Mouse (Mus musculus): ENCODE data around the gene Cpne5. TPM values are rescaled to one million over a fixed set of nuclear protein-coding genes. Genes with fewer than 3 reads are reported as not detected.

Cpne5 gene
- total RNA-seq, 2 experiments from 2014 or later: 67.9 to 81.9 TPM

GRCm38 (mm10) chr17:29176391-29177267 is 61.3 kb downstream of the Cpne5 start:
- intact Hi-C loops (cut with DNase I): loop anchor here (5.0 to 10.0 kb wide), 2 partner anchors 61 to 198 kb away; partner anchors contain the start of gene Cpne5
- DNase-seq: peak; percentile 81

- DNase-seq: no peak
- intact Hi-C loops (cut with DNase I): loop anchor here (5.0 to 10.0 kb wide), 2 partner anchors 62 to 199 kb away; partner anchors contain the start of gene Cpne5
Observed at GRCm38 (mm10) chr17:29175693-29176092, 62.3 kb downstream of the Cpne5 start.

- DNase-seq: peak; percentile 26
- intact Hi-C loops (cut with DNase I): loop anchor here (5.0 to 10.0 kb wide), 2 partner anchors 126 to 202 kb away; no protein-coding TSS in a partner anchor
Observed at GRCm38 (mm10) chr17:29173165-29173564, 64.8 kb downstream of the Cpne5 start.

DNA sequence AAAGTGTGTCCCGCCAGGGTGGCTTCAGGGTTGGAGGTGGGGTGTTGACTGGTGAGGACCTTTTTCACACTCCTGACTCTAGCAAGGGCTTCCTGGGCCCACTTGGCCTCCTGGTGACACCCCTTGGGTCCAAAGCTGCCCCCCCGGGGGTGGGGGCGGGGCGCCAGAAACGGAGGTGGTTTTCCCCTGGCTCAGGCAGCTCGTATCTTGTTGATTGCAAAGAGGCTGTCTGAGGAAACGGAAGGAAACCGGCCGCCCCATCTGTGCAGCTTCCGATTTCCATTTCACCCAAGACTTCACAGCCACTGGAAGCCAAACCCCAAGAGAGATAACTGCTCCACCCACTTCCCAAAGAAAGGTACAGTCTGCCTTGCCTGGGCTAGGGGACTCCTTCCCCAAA is 65.9 kb downstream of the Cpne5 start:
- intact Hi-C loops (cut with DNase I): loop anchor here (5.0 to 10.0 kb wide), 2 partner anchors 125 to 203 kb away; no protein-coding TSS in a partner anchor
- no peak for DNase-seq

DNA sequence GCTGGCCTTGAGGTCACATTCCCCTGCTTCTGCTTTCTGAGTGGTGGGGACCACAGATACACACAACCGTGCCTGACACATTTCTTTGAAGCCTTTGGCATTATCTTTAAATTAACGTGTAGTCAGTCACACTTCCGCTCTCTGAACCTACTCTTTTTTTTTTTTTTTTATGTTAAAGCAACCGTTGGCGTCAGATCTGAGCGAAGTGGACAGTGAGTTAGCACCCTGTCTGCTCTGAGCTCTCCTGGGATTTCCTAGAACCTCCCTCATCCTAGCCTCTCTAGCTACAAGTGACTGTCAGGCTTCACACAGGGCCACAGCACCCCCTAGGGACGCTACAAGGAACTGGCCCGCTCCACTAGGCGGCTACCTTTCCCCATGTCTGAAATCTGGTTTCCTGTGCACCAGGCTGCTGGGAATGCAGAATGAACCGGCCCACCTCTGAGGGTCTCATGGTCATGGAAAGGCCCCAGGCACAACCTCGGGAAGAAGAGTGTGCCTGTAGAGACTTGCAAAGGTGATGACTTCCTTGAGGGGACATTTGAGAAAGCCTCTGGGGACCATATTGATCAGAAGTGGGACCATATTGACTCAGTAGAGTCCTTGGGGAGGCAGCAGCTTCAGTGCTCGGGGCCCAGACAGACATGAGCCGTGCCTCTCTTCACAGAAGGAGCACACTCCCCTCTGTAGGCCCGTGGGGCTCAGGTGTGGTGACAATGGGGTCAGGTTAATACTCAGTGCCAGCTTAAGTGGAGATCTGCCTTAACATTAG is 66.8 kb downstream of the Cpne5 start:
- intact Hi-C loops (cut with DNase I): loop anchor here (5.0 to 10.0 kb wide), 2 partner anchors 124 to 204 kb away; no protein-coding TSS in a partner anchor
- peak; percentile 81 for DNase-seq

- intact Hi-C loops (cut with DNase I): loop anchor here (5.0 to 10.0 kb wide), 2 partner anchors 123 to 204 kb away; no protein-coding TSS in a partner anchor
- no peak for DNase-seq
Observed at GRCm38 (mm10) chr17:29170431-29171000, 67.5 kb downstream of the Cpne5 start.

- intact Hi-C loops (cut with DNase I): no loop called here
- no peak for DNase-seq
Observed at GRCm38 (mm10) chr17:29168996-29169601, 68.9 kb downstream of the Cpne5 start.

DNA sequence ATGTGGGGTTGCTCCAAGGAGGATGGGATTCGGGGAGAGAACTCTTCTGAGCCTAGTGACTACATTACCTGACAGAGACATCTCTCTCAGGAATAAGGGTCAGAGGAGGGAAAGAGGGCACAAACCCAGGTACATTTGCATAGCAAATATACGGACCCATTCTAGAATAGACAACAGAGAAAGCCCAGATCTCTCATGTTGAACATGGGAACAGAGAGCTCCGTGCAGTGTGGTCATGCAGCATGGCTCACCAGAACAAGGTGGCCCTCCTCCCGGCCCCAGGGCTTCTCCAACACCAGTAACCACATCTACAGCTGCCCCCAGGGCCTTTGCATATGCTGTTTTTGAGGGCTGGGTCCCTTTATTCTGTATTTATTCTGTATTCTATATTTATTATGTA is 69.5 kb downstream of the Cpne5 start:
- intact Hi-C loops (cut with DNase I): no loop called here
- DNase-seq: no peak

DNA sequence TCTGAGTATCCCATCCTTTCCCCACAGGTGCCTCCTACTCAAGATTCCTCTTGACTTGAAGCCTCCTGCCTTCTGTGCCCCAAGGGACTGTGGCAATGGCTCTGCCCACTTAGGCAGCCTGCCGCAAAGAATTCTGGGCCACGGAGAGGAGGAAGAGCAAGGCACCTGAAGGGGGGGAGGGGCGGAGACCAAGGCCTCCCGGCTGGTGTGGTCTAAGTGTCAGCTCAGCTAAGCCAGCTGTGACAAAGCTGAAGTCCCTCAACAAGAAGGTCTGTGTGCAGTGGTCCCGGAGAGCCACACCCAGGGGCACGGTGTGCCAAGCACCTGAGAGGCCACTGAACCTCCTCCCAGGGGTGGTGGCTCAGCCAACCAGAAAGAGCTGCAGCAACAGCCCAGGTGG is 70.6 kb downstream of the Cpne5 start:
- intact Hi-C loops (cut with DNase I): no loop called here
- no peak for DNase-seq

DNA sequence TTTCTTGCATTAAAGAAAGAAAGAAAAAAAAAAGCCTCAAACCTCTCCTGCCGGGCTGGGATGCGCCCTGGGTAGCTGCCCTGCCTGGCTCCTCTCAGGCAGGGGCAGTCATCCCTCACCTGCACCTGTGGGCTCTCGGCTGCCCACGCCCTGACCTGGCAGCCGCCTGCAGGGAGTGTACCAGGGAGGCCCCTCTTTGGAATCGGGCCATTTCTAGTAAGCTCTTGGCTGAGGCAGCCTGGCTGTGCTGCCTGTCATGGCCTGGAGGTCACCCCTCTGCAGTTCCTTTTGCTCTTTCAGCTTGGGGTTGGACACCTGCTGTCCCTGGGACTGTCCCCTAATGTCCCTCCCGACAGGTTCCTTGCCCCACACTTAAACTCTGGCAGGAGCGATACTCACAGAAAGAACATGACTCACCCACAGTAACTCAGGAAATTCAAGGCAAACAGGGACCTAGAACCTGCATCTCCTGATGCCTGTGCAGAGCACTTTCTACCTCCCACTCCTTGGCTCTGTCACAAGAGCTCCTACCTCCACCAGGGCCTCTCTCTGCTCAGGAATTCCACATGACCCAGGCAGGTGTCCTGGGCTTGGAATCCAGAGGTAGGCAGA is 71.9 kb downstream of the Cpne5 start:
- no peak for DNase-seq
- intact Hi-C loops (cut with DNase I): no loop called here

DNA sequence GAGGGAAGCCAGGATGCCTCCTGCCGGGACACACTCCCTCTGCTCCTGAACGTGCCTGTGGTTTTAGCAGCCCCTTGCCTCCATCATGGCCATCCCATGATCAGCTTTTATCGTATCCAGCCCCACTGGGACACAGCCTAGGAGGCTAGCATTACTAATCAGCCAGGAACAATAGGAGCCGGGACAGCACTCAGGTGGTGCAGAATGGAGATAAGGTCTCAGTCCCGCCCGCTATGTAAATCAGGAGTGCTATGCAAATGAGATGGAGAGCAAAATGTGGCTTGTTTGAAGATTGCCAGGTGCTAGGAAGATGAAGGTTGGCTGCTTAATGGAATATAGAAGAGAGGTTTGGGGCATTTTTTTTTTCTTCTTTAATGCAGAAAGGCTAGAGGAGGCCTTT is 72.5 kb downstream of the Cpne5 start:
- intact Hi-C loops (cut with DNase I): no loop called here
- no peak for DNase-seq

- intact Hi-C loops (cut with DNase I): no loop called here
- DNase-seq: peak; percentile 32
Observed at GRCm38 (mm10) chr17:29164469-29165111, 73.4 kb downstream of the Cpne5 start.

GRCm38 (mm10) chr17:29162334-29162733 is 75.6 kb downstream of the Cpne5 start:
- no peak for DNase-seq
- intact Hi-C loops (cut with DNase I): no loop called here

DNA sequence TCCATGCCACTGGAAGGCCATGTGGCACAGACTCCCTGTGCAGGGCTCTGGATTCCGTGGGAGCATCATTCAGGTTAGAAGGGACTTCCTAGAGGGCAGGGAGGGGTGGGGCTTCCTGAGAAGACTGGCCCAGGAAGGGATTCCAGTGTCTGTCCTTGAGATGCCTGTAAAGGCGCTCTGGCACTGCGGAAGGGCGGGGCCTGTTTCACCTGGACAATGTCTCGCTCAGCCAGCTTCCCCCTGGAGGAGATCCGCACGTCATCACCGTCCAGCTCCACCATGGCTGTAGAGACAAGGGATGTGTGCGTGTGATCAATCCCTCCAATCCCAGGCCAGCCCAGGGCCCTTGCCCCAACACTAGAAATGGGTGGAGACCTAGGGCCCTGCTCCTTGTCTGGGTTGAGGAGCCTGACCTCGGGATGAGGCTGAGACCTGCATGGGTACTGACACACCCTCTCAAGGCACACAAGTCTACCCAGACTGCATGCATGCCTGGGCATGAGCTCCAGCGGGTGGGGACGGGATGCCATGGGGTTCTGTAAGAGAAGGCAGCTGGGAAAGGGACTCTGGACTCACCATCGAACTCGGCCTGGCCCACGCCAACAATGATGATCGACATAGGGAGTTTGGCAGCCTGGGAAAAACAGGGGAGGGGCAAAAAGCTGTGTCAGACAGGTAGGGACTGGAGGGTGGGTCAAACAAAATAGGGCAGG is 78.1 kb downstream of the Cpne5 start:
- DNase-seq: no peak
- intact Hi-C loops (cut with DNase I): no loop called here

DNA sequence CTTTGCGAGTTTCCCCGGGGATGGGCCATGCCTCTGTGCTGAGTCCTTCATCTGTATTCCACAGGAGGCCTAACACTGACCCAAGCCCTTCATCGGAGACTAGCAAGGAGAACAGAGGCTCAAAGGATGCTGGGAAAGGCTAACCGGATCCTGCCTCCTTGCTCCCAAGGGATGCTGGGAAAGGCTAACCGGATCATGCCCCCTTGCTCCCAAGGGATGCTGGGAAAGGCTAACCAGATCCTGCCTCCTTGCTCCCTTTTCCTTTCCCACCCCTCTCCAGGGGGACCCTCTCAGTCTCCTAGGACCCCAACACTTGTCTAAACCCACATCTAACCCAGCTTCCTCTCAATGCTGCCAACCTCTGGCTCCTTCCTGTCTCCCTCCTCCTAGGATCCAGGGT is 78.6 kb downstream of the Cpne5 start:
- DNase-seq: no peak
- intact Hi-C loops (cut with DNase I): no loop called here

DNA sequence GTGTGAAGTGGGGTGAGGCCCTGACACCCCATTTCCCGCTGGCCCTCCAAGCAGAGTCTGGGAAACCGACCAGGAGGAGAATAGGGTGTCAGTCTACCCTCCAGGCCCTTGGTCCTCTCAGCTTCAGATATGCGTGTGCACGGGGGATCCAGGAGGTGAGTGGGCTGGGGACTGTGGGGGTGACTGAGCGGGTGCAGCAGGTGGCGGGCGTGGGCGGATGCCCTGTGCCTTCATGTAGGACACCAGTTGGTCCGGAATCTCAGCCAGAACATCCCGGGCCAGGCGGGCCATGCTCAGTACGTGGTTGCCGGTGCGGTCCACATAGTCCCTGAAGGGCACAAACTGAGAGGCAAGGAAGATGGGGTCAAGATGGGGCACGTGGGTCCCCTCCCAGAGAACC is 79.1 kb downstream of the Cpne5 start:
- intact Hi-C loops (cut with DNase I): no loop called here
- DNase-seq: no peak

- no peak for DNase-seq
- intact Hi-C loops (cut with DNase I): no loop called here
Observed at GRCm38 (mm10) chr17:29156866-29157265, 81.1 kb downstream of the Cpne5 start.

DNA sequence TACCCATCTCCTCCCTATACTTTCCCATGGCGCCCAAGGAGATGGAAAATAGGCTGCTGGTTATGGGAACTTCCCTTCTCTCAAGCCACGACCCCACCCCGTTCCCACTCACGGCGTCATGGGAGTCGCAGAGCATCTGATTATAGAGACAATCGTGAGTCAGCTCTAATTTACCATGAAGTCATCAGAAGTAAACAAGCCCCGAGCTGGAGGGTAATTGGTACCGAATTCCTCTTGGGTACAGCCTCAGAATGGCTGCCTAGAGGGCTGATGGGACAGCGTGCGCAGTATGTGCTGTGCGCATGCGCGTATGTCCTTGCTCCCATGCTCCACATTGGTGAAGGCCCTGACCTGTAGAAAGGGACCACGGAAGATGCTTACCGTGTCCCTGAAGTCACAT is 81.6 kb downstream of the Cpne5 start:
- no peak for DNase-seq
- intact Hi-C loops (cut with DNase I): no loop called here
